Comparison of ENCODE assay signal across 25 mouse cellular contexts in genomic region chr10:57324226-57324625, GRCm38 (mm10).
"Had no signal": no experiment of that assay in that cellular context is flagged by ENCODE, and none has a peak within 500 bp of the region (broad histone marks: within the 10 kb centered on the region; RNA-seq: fewer than 3 reads in every experiment).

No protein-coding gene starts in this region.

- H3K9me3 ChIP-seq: heart, embryonic 10.5 days; heart, embryonic 12.5 days; hindbrain, embryonic 13.5 days; hindbrain, embryonic 15.5 days; intestine, embryonic 15.5 days; limb, embryonic 13.5 days; limb, embryonic 15.5 days; liver, embryonic 12.5 days had no signal

- H3K4me1 ChIP-seq: heart, embryonic 10.5 days; heart, embryonic 12.5 days; hindbrain, embryonic 13.5 days; hindbrain, embryonic 15.5 days; intestine, embryonic 15.5 days; limb, embryonic 13.5 days; limb, embryonic 15.5 days; liver, embryonic 12.5 days had no signal

- ATAC-seq: inflammation-experienced regulatory T-cells, adult 6 months; intestine, embryonic 15.5 days; intestine, postnatal 0 days; liver, embryonic 12.5 days had no signal

- DNase-seq: gastrocnemius, adult 2 months; gastrocnemius, postnatal 10 days; gastrocnemius, postnatal 25 days; heart, adult 18-20 months; heart, postnatal 10 days; heart, postnatal 4 days; kidney, adult 18-20 months; kidney, adult 8-10 months; kidney, postnatal 14 days; kidney, postnatal 36 days; layer of hippocampus, adult 9-11 months; layer of hippocampus, postnatal 36 days; left cerebral cortex, postnatal 4 days had no signal

- H3K27me3 ChIP-seq: heart, embryonic 12.5 days; hindbrain, embryonic 13.5 days; hindbrain, embryonic 15.5 days; intestine, embryonic 15.5 days; limb, embryonic 13.5 days; limb, embryonic 15.5 days; liver, embryonic 12.5 days had no signal

- H3K9ac ChIP-seq: heart, embryonic 12.5 days; hindbrain, embryonic 13.5 days; hindbrain, embryonic 15.5 days; intestine, embryonic 15.5 days; limb, embryonic 13.5 days; limb, embryonic 15.5 days; liver, embryonic 12.5 days; liver, embryonic 14.5 days had no signal

- H3K4me3 ChIP-seq: gastrocnemius, adult 2 months; heart, embryonic 10.5 days; heart, embryonic 12.5 days; hindbrain, embryonic 13.5 days; hindbrain, embryonic 15.5 days; intestine, embryonic 15.5 days; limb, embryonic 13.5 days; limb, embryonic 15.5 days; liver, embryonic 12.5 days had no signal

- H3K27ac ChIP-seq: gastrocnemius, adult 2 months; heart, embryonic 10.5 days; hindbrain, embryonic 13.5 days; hindbrain, embryonic 15.5 days; intestine, embryonic 15.5 days; kidney, postnatal 0 days; limb, embryonic 13.5 days; limb, embryonic 15.5 days; liver, embryonic 12.5 days; liver, embryonic 14.5 days had no signal

- H3K36me3 ChIP-seq: heart, embryonic 10.5 days; heart, embryonic 12.5 days; hindbrain, embryonic 13.5 days; hindbrain, embryonic 15.5 days; intestine, embryonic 15.5 days; limb, embryonic 13.5 days; limb, embryonic 15.5 days; liver, embryonic 12.5 days had no signal

- H3K4me2 ChIP-seq: heart, embryonic 12.5 days; hindbrain, embryonic 13.5 days; hindbrain, embryonic 15.5 days; intestine, embryonic 15.5 days; limb, embryonic 13.5 days; limb, embryonic 15.5 days; liver, embryonic 12.5 days had no signal
